Mouse (Mus musculus) MEL (cell line): ENCODE data around the gene Pptc7. TPM values are rescaled to one million over a fixed set of nuclear protein-coding genes. Genes with fewer than 3 reads are reported as not detected.

Source experiments
- DNase-seq: peaks from one replicate; pipeline ENCODE4 v3.0.0; 2011; ENCODE audit warnings: low read depth, low spot score
- H3K27ac ChIP-seq: 2 replicates; pipeline ENCODE4 v1.5.1; 2012; ENCODE audit warnings: low read depth, mild to moderate bottlenecking, control low read depth, low read length, moderate library complexity; ENCODE audit not compliant: control insufficient read depth
- H3K27me3 ChIP-seq, 2 experiments: fragments of 150-350 bp in 1 of 2; sonication (generic) in 1 of 2; 2 replicates each; pipeline ENCODE4 v1.6.1; 2012; ENCODE audit warnings: low read length in 2 of 2, mild to moderate bottlenecking in 2 of 2, improper control_type of control experiment in 1 of 2, moderate library complexity in 1 of 2; ENCODE audit not compliant: insufficient read depth in 2 of 2, control insufficient read depth in 1 of 2
- H3K36me3 ChIP-seq, 2 experiments: 2 replicates each; pipeline ENCODE4 v1.6.1; 2012 to 2014; ENCODE audit warnings: low read length in 2 of 2, improper control_type of control experiment in 1 of 2, inconsistent platforms in 1 of 2, mild to moderate bottlenecking in 1 of 2; ENCODE audit not compliant: insufficient read depth in 2 of 2, control insufficient read depth in 1 of 2
- H3K4me1 ChIP-seq, 2 experiments: fragments of 150-350 bp in 1 of 2; sonication (generic) in 1 of 2; 2 replicates each; pipeline ENCODE4 v1.6.1; 2012; ENCODE audit warnings: low read length in 2 of 2, improper control_type of control experiment in 1 of 2, mild to moderate bottlenecking in 1 of 2; ENCODE audit not compliant: insufficient read depth in 2 of 2, control insufficient read depth in 1 of 2
- H3K4me3 ChIP-seq, 2 experiments: fragments of 150-350 bp in 1 of 2; sonication (generic) in 1 of 2; 2 replicates each; pipeline ENCODE4 v1.5.1; 2012; ENCODE audit warnings: low read depth in 2 of 2, low read length in 2 of 2, mild to moderate bottlenecking in 2 of 2, moderate library complexity in 2 of 2, control low read depth in 1 of 2, improper control_type of control experiment in 1 of 2; ENCODE audit not compliant: control insufficient read depth in 1 of 2, insufficient read depth in 1 of 2
- H3K79me2 ChIP-seq: 2 replicates; pipeline ENCODE4 v1.6.1; 2012; ENCODE audit warnings: mild to moderate bottlenecking, low read length, moderate library complexity; ENCODE audit not compliant: control insufficient read depth, poor library complexity, insufficient read depth
- H3K9ac ChIP-seq: 2 replicates; pipeline ENCODE4 v1.6.1; 2012; ENCODE audit warnings: low read depth, mild to moderate bottlenecking, control low read depth, low read length, moderate library complexity; ENCODE audit not compliant: control insufficient read depth, poor library complexity, severe bottlenecking
- H3K9me3 ChIP-seq: fragments of 150-350 bp; sonication (generic); replicated peaks from 2 replicates; pipeline ENCODE4 v1.6.1; 2012; ENCODE audit warnings: mild to moderate bottlenecking, low read length, improper control_type of control experiment, moderate library complexity; ENCODE audit not compliant: insufficient read depth
- BHLHE40 ChIP-seq: IDR thresholded peaks from 2 replicates; pipeline ENCODE4 v1.6.1; 2012; ENCODE audit warnings: low read depth, mild to moderate bottlenecking, inconsistent platforms, low read length, improper control_type of control experiment, borderline replicate concordance
- CHD1 ChIP-seq: IDR thresholded peaks from 2 replicates; pipeline ENCODE4 v1.6.1; 2012; ENCODE audit warnings: low read depth, mild to moderate bottlenecking, inconsistent platforms, low read length, improper control_type of control experiment
- CHD2 ChIP-seq: IDR thresholded peaks from 2 replicates; pipeline ENCODE4 v1.6.1; 2011; ENCODE audit warnings: low read length, improper control_type of control experiment
- CTCF ChIP-seq, 3 experiments: IDR thresholded peaks in 2 of 3; conservative IDR thresholded peaks in 1 of 3; 2 replicates each; pipeline ENCODE4 v1.5.1; 2011 to 2012; ENCODE audit warnings: low read length in 3 of 3, low read depth in 2 of 3, mild to moderate bottlenecking in 2 of 3, improper control_type of control experiment in 1 of 3, inconsistent platforms in 1 of 3, mixed read lengths in 1 of 3, moderate library complexity in 1 of 3; ENCODE audit not compliant: control insufficient read depth in 1 of 3, insufficient read depth in 1 of 3, poor library complexity in 1 of 3, severe bottlenecking in 1 of 3
- E2F4 ChIP-seq: IDR thresholded peaks from 2 replicates; pipeline ENCODE4 v1.6.1; 2011; ENCODE audit warnings: low read depth, low read length, improper control_type of control experiment, borderline replicate concordance
- EP300 ChIP-seq, 2 experiments: IDR thresholded peaks; 2 replicates each; pipeline ENCODE4 v1.6.1; 2011; ENCODE audit warnings: improper control_type of control experiment in 2 of 2, low read length in 2 of 2, low read depth in 1 of 2, mild to moderate bottlenecking in 1 of 2
- ETS1 ChIP-seq: IDR thresholded peaks from 2 replicates; pipeline ENCODE4 v1.6.1; 2012; ENCODE audit warnings: low read depth, mild to moderate bottlenecking, inconsistent platforms, low read length, improper control_type of control experiment, moderate library complexity
- GABPA ChIP-seq: IDR thresholded peaks from 2 replicates; pipeline ENCODE4 v1.6.1; 2012; ENCODE audit warnings: low read depth, mild to moderate bottlenecking, inconsistent platforms, low read length, improper control_type of control experiment, moderate library complexity
- GATA1 ChIP-seq: IDR thresholded peaks from 2 replicates; pipeline ENCODE4 v1.6.1; 2011; ENCODE audit warnings: low read depth, low read length, improper control_type of control experiment
- JUND ChIP-seq: IDR thresholded peaks from 2 replicates; pipeline ENCODE4 v1.6.1; 2011; ENCODE audit warnings: low read depth, mild to moderate bottlenecking, improper control_type of control experiment, low read length
- KAT2A ChIP-seq: conservative IDR thresholded peaks from 2 replicates; pipeline ENCODE4 v1.6.1; 2012; ENCODE audit warnings: low read depth, low read length, improper control_type of control experiment, inconsistent platforms
- MAFK ChIP-seq: IDR thresholded peaks from 2 replicates; pipeline ENCODE4 v1.6.1; 2011; ENCODE audit warnings: low read depth, mild to moderate bottlenecking, low read length, improper control_type of control experiment, borderline replicate concordance
- MAX ChIP-seq: IDR thresholded peaks from 2 replicates; pipeline ENCODE4 v1.6.1; 2011; ENCODE audit warnings: low read length, improper control_type of control experiment
- MXI1 ChIP-seq: IDR thresholded peaks from 2 replicates; pipeline ENCODE4 v1.6.1; 2011; ENCODE audit warnings: mild to moderate bottlenecking, low read depth, low read length, improper control_type of control experiment
- MYC ChIP-seq: IDR thresholded peaks from 2 replicates; pipeline ENCODE4 v1.6.1; 2011; ENCODE audit warnings: low read depth, mild to moderate bottlenecking, low read length, improper control_type of control experiment, moderate library complexity
- NELFE ChIP-seq: IDR thresholded peaks from 2 replicates; pipeline ENCODE4 v1.6.1; 2011; ENCODE audit warnings: low read depth, low read length, improper control_type of control experiment
- POLR2A ChIP-seq, 2 experiments: IDR thresholded peaks; 2 replicates each; pipeline ENCODE4 v1.6.1; 2011 to 2012; ENCODE audit warnings: low read length in 2 of 2, mild to moderate bottlenecking in 2 of 2, control low read depth in 1 of 2, improper control_type of control experiment in 1 of 2, low read depth in 1 of 2, moderate library complexity in 1 of 2; ENCODE audit not compliant: control insufficient read depth in 1 of 2, insufficient read depth in 1 of 2, poor library complexity in 1 of 2
- RAD21 ChIP-seq: IDR thresholded peaks from 2 replicates; pipeline ENCODE4 v1.6.1; 2011; ENCODE audit warnings: mild to moderate bottlenecking, low read depth, low read length, improper control_type of control experiment
- SIN3A ChIP-seq: IDR thresholded peaks from 2 replicates; pipeline ENCODE4 v1.6.1; 2012; ENCODE audit warnings: low read length, improper control_type of control experiment, inconsistent platforms
- SMC3 ChIP-seq: IDR thresholded peaks from 2 replicates; pipeline ENCODE4 v1.6.1; 2011; ENCODE audit warnings: low read depth, low read length, improper control_type of control experiment
- TAL1 ChIP-seq: IDR thresholded peaks from 2 replicates; pipeline ENCODE4 v1.6.1; 2012; ENCODE audit warnings: mild to moderate bottlenecking, inconsistent platforms, low read length, moderate library complexity, mixed read lengths
- USF2 ChIP-seq, 2 experiments: IDR thresholded peaks; 2 replicates each; pipeline ENCODE4 v1.6.1; 2011 to 2012; ENCODE audit warnings: improper control_type of control experiment in 2 of 2, low read length in 2 of 2, borderline replicate concordance in 1 of 2, inconsistent platforms in 1 of 2, low read depth in 1 of 2, mild to moderate bottlenecking in 1 of 2; ENCODE audit not compliant: insufficient read depth in 1 of 2
- ZC3H11A ChIP-seq: IDR thresholded peaks from 2 replicates; pipeline ENCODE4 v1.6.1; 2012; ENCODE audit warnings: low read depth, mild to moderate bottlenecking, inconsistent platforms, low read length, improper control_type of control experiment
- ZNF384 ChIP-seq: IDR thresholded peaks from 2 replicates; pipeline ENCODE4 v1.6.1; 2012; ENCODE audit warnings: low read depth, mild to moderate bottlenecking, inconsistent platforms, low read length, improper control_type of control experiment
- polyA plus RNA-seq, 2 experiments: library from polyadenylated mRNA; stranded (reverse) in 1 of 2; unstranded in 1 of 2; fragments of >175 nt in 1 of 2; fragments of >200 nt in 1 of 2; gene quantifications; 2 replicates each; pipeline versions ENCODE4 v1.2.1 to v1.2.4; 2012; ENCODE audit warnings: low replicate concordance in 2 of 2, low read depth in 1 of 2; ENCODE audit not compliant: insufficient read length in 2 of 2, insufficient read depth in 1 of 2, missing spikeins in 1 of 2
- total RNA-seq: library from RNA; depleted of rRNA; stranded (reverse); fragments of 300-350 nt; gene quantifications from 2 replicates; pipeline ENCODE4 v1.2.3, GENCODE M21; 2012

Gene Pptc7
- total and polyA plus RNA-seq, 3 experiments: 17.3 to 22.3 TPM; not detected in 1

DNA sequence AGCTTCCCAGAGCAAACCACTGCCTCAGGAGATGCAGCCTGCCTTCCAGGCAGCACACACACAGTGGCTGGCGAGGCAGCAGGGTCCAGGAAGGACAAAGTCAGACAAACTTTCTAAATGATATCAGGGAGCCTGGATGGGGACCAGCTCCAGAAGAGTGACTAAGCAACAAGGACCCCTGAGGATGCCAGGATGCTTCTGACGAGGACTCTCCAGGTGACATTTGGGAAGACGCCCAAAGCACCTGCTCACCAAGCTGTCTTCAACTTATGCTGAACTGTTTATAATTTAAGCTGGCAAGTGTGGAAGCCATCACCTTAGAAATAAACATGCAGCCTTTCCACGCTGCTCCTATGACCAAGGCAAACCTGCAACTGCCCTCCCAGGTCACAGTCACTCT, 34.9 kb upstream of the Pptc7 start:
- Histone ChIP-seq H3K79me2 (no peaks in the 10 kb centered on the region), H3K27me3 (no peaks in the 10 kb centered on the region), H3K9ac (no peak overlapping the region), H3K4me1 (no peaks in the 10 kb centered on the region), H3K36me3 (no peaks in the 10 kb centered on the region), H3K4me3 (no peak overlapping the region), H3K9me3 (no peaks in the 10 kb centered on the region), H3K27ac (no peak overlapping the region)
- no peak for TF ChIP-seq RAD21
- no peak for TF ChIP-seq MAFK
- no peak for TF ChIP-seq GABPA
- TF ChIP-seq POLR2A (IDR thresholded peaks at IDR 0.05; ENCODE audit: control insufficient read depth in 1 of 2, insufficient read depth in 1 of 2, low read depth in 1 of 2, low read length in 2 of 2, poor library complexity in 1 of 2): no peak
- no peak for TF ChIP-seq NELFE
- no peak for TF ChIP-seq SIN3A
- TF ChIP-seq CTCF (IDR thresholded peaks at IDR 0.05 in 2 of 3, conservative IDR thresholded peaks at IDR 0.05 in 1 of 3; ENCODE audit: control insufficient read depth in 1 of 3, insufficient read depth in 1 of 3, low read depth in 2 of 3, low read length in 3 of 3, poor library complexity in 1 of 3, severe bottlenecking in 1 of 3): no peak
- TF ChIP-seq JUND: no peak
- TF ChIP-seq MYC: no peak
- TF ChIP-seq CHD2: no peak
- no peak for TF ChIP-seq GATA1
- TF ChIP-seq MXI1: no peak
- no peak for TF ChIP-seq SMC3
- TF ChIP-seq MAX: no peak
- no peak for TF ChIP-seq E2F4
- DNase-seq: no peak

DNA sequence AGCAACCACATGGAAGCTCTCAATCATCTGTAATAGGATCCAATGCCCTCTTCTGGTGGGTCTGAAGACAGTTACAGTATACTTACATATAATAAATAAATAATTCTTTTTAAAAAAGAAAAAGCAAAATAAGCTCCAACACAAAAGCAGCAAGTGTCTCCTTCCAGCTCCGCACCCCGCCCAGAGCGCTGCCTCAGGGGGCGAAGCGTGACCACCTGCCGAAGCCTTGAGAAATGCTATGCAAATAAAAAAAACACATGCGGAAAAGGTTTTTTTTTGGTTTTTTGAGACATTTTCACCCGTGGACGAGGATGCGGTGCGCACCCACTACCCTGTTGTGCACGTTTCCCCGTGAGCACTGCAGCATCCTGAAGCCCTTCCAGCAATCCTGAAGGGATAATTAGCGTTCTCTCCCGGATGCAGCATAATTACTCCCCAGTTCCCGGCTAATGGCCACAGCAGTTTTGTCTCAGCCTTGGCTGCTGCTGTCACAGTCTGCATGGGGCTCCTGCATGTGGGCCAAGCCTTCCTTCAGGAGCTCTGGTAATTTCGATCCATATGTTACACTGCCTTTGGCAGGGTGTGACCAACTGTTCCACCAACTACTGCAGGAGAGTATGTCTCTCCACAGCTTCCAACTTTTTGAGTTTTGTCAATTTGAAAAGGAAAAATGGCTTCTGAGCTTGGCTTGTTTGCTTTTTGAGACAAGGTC, 32.1 kb upstream of the Pptc7 start:
- Histone ChIP-seq H3K4me3 (no peak overlapping the region), H3K27ac (no peak overlapping the region), H3K27me3 (no peaks in the 10 kb centered on the region), H3K4me1 (no peaks in the 10 kb centered on the region), H3K79me2 (no peaks in the 10 kb centered on the region), H3K9ac (no peak overlapping the region), H3K36me3 (no peaks in the 10 kb centered on the region; a peak in 1 of 4 replicates), H3K9me3 (no peaks in the 10 kb centered on the region)
- no peak for DNase-seq
- TF ChIP-seq CHD1: no peak
- TF ChIP-seq TAL1: no peak
- TF ChIP-seq CTCF (IDR thresholded peaks at IDR 0.05 in 2 of 3, conservative IDR thresholded peaks at IDR 0.05 in 1 of 3; ENCODE audit: control insufficient read depth in 1 of 3, insufficient read depth in 1 of 3, low read depth in 2 of 3, low read length in 3 of 3, poor library complexity in 1 of 3, severe bottlenecking in 1 of 3): no peak
- no peak for TF ChIP-seq USF2 (IDR thresholded peaks at IDR 0.05; ENCODE audit: borderline replicate concordance in 1 of 2, insufficient read depth in 1 of 2, low read depth in 1 of 2, low read length in 2 of 2)
- no peak for TF ChIP-seq EP300 (IDR thresholded peaks at IDR 0.05; ENCODE audit: low read depth in 1 of 2, low read length in 2 of 2)
- TF ChIP-seq GATA1: no peak
- TF ChIP-seq KAT2A: no peak
- TF ChIP-seq SMC3: no peak
- TF ChIP-seq POLR2A (IDR thresholded peaks at IDR 0.05; ENCODE audit: control insufficient read depth in 1 of 2, insufficient read depth in 1 of 2, low read depth in 1 of 2, low read length in 2 of 2, poor library complexity in 1 of 2): no peak
- no peak for TF ChIP-seq JUND
- no peak for TF ChIP-seq ETS1
- no peak for TF ChIP-seq ZNF384
- no peak for TF ChIP-seq ZC3H11A
- TF ChIP-seq BHLHE40: no peak
